Mouse (Mus musculus) ES-Bruce4 (cell line): ENCODE measurements around the gene Ntrk3. TPM values are rescaled to one million over a fixed set of nuclear protein-coding genes. Genes with fewer than 3 reads are reported as not detected.

Experiments
- H3K27ac ChIP-seq: 2 replicates; pipeline ENCODE4 v1.5.1; 2012; ENCODE audit warnings: low read length, inconsistent platforms; ENCODE audit not compliant: insufficient read depth
- H3K27me3 ChIP-seq: 2 replicates; pipeline ENCODE4 v1.6.1; 2012; ENCODE audit warnings: mild to moderate bottlenecking, low read length, inconsistent platforms; ENCODE audit not compliant: control insufficient read depth, poor library complexity, insufficient read depth, severe bottlenecking
- H3K36me3 ChIP-seq: 2 replicates; pipeline ENCODE4 v1.6.1; 2012; ENCODE audit warnings: inconsistent platforms, mild to moderate bottlenecking, low read length, moderate library complexity; ENCODE audit not compliant: control insufficient read depth, poor library complexity, insufficient read depth, severe bottlenecking
- H3K4me1 ChIP-seq: one replicate; pipeline ENCODE4 v1.8.1; 2011; ENCODE audit warnings: low read length; ENCODE audit not compliant: control insufficient read depth, insufficient read depth
- H3K4me3 ChIP-seq: 2 replicates; pipeline ENCODE4 v1.5.1; 2011; ENCODE audit warnings: low read depth, mild to moderate bottlenecking, low read length
- H3K9ac ChIP-seq: 2 replicates; pipeline ENCODE4 v1.6.1; 2012; ENCODE audit warnings: low read depth, mild to moderate bottlenecking, inconsistent platforms; ENCODE audit not compliant: poor library complexity, severe bottlenecking
- H3K9me3 ChIP-seq: replicated peaks from 2 replicates; pipeline ENCODE4 v1.6.1; 2012; ENCODE audit warnings: mild to moderate bottlenecking, low read length, inconsistent platforms; ENCODE audit not compliant: control insufficient read depth, poor library complexity, insufficient read depth, severe bottlenecking
- CTCF ChIP-seq: IDR thresholded peaks from one replicate; pipeline ENCODE4 v1.8.1; 2011; ENCODE audit warnings: low read depth, low read length
- EP300 ChIP-seq: IDR thresholded peaks from 2 replicates; pipeline ENCODE4 v1.6.1; 2011; ENCODE audit warnings: low read depth, low read length; ENCODE audit not compliant: insufficient read depth
- POLR2A ChIP-seq: IDR thresholded peaks from one replicate; pipeline ENCODE4 v1.8.1; 2011; ENCODE audit warnings: low read length; ENCODE audit not compliant: insufficient read depth
- polyA plus RNA-seq: library from polyadenylated mRNA; stranded (reverse); fragments of >200 nt; gene quantifications from 2 replicates; pipeline ENCODE4 v1.2.4, GENCODE M21; 2011; ENCODE audit warnings: low read depth; ENCODE audit not compliant: missing spikeins, insufficient read depth, insufficient read length

Ntrk3 gene
- polyA plus RNA-seq, 1 experiment = not detected

DNA sequence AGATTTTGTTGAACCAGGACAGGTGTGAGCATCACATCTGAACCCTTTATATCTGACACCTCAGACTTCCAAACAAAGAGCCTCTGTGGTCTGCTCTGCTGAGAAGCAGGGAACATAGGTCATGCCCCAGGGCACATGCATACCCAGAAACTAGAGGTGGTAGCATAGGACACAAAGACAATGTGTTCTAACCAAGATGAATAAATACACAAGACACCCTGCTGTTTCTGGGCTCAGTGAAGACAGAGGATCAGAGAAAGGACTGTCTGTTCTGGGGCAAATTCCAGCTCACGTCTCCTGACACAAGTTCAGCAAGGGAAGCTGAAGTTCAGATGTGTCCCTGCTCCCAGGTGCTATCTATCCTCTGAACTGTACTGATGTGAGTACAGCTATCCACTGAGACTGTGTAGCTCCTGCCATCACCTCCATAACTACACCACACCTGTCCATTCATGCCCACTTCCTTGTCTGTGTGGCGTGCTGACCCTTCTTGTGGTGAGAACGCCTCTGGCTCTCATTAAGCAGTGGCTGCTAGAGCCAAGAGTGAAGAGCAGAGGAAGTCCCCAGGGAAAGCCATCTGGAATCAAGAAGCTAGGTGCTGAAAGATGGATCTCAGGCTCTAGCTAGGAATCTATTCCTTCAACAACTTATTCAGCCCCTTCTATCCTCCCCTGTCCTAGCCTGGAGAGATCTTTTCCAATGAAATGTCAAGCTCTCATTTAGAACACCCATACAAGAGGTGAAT, 468.1 kb downstream of the Ntrk3 start:
- Histone ChIP-seq H3K9me3 (peaks cover 8% of the 10 kb centered on the region), H3K27ac (no peak overlapping the region), H3K4me1 (no peaks in the 10 kb centered on the region), H3K27me3 (no peaks in the 10 kb centered on the region), H3K36me3 (no peaks in the 10 kb centered on the region), H3K9ac (no peak overlapping the region), H3K4me3 (no peak overlapping the region)
- TF ChIP-seq POLR2A = no peak
- no peak for TF ChIP-seq CTCF
- no peak for TF ChIP-seq EP300

DNA sequence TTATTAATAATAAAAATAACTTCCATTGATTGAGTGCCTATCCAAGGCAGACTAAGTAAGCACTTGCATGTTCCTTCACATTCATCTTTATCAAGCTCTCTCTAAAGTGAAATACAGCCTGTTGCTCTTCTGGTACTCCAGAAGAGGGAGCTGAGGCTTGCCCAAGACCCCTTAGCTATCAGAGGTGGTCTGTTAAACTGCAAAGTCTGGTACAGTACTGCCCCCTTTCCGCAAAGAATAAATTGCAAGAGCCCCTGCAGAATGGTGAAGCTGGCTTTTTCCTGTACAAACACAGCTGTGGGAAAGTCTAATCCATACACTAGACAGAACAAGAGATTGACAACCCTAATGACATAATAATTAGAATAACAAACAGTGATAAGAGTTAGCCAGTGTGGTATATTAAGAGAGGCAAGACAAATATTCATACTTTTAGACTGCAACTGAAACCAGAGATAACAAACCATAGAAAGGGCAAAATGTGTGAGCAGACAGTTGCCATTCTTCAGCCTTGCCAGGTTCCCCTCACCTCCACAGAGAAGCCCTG, 470.3 kb downstream of the Ntrk3 start:
- Histone ChIP-seq H3K27me3 (no peaks in the 10 kb centered on the region), H3K27ac (no peak overlapping the region), H3K9me3 (peaks cover 8% of the 10 kb centered on the region), H3K36me3 (no peaks in the 10 kb centered on the region), H3K9ac (no peak overlapping the region), H3K4me3 (no peak overlapping the region), H3K4me1 (no peaks in the 10 kb centered on the region)
- TF ChIP-seq CTCF = no peak

DNA sequence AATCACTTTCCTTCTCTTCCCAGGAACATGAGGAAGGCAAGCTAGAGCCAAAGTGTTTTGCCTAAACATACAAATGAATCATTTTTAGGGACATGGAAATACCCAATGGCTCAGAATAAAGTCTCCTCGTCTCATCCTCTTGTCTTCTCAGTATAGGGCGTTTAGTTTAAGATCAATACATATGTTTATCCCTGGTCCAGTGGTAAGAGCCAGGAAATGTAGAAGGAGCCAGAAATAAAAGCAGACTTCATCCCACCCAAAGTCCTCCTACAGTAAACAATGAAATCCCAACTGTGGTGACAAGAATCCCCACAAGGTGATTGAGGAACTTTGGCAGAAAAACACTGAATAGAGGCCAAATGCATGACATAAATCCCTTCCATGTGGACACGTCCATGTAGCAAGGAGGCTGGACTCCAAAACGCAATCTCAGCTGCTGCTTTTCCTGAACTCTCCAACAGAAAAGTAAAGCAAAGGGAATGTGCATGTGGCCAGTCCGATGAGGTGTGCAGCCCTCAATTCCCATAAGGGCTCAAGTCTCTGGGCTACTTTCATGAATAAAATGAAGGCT, 473.3 kb downstream of the Ntrk3 start:
- H3K4me1 ChIP-seq = no peaks in the 10 kb centered on the region
- H3K27ac ChIP-seq = no peak overlapping the region
- H3K9me3 ChIP-seq = no peaks in the 10 kb centered on the region
- no peaks in the 10 kb centered on the region for H3K36me3 ChIP-seq
- H3K27me3 ChIP-seq = no peaks in the 10 kb centered on the region
- TF ChIP-seq CTCF (no peak), EP300 (no peak), POLR2A (no peak)
- no peak overlapping the region for H3K4me3 ChIP-seq
- no peak overlapping the region for H3K9ac ChIP-seq

DNA sequence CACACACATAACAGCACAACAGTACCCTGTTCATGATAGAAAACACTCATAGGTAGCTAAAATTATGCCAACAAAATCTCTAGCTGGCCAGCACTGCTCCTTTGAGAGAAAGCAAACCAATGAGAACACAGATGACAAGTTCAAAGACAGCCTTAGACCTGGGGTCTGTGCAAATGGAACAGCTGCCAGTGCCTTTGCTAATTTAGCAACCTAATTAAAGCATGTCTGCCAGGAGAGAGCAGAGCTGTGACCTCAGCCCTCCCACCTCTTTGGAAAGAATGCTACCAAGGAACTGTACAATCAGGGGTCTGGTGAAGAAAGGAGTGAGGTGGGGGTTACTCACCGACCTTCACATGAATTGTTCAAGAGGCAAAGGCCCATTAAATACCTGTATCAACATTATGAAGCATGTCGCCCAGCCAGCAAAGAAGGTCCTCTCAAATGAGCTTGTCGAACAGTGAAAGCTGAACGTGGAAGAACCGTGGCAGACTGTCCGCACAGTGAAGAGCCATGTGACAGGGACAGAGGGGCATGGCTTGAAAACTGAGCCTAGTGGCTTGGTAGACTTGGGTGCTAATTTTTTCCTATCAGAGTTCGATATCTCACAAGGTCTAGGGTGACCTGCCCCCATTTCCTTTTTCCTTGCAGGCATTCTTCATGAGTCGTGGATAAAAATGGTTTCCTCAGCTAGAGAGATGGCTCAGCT, 476.2 kb downstream of the Ntrk3 start:
- no peak overlapping the region for H3K27ac ChIP-seq
- H3K9me3 ChIP-seq = no peaks in the 10 kb centered on the region
- no peaks in the 10 kb centered on the region for H3K27me3 ChIP-seq
- no peaks in the 10 kb centered on the region for H3K4me1 ChIP-seq
- no peak overlapping the region for H3K4me3 ChIP-seq
- no peaks in the 10 kb centered on the region for H3K36me3 ChIP-seq
- H3K9ac ChIP-seq = no peak overlapping the region
- no peak for TF ChIP-seq CTCF
- TF ChIP-seq EP300 = no peak
- TF ChIP-seq POLR2A = no peak

- H3K9me3 ChIP-seq = no peaks in the 10 kb centered on the region
- H3K27me3 ChIP-seq = no peaks in the 10 kb centered on the region
- no peaks in the 10 kb centered on the region for H3K4me1 ChIP-seq
- TF ChIP-seq CTCF (no peak), EP300 (no peak)
- no peak overlapping the region for H3K4me3 ChIP-seq
- H3K27ac ChIP-seq = no peak overlapping the region
- no peak overlapping the region for H3K9ac ChIP-seq
- H3K36me3 ChIP-seq = no peaks in the 10 kb centered on the region
Observed at GRCm38 (mm10) chr7:78258151-78258550, 479.7 kb downstream of the Ntrk3 start.
